Mouse (Mus musculus) G1E (cell line): Measurements from ENCODE around the gene Myo3b.

Experiments
- CTCF ChIP-seq: IDR thresholded peaks from 2 replicates; pipeline ENCODE4 v1.5.1; 2012; ENCODE audit warnings: low read depth, low read length, inconsistent platforms, mixed read lengths
- GATA1 ChIP-seq: IDR thresholded peaks from 2 replicates; pipeline ENCODE4 v1.6.1; 2012; ENCODE audit warnings: borderline replicate concordance, low read length, inconsistent platforms, mixed read lengths

DNA sequence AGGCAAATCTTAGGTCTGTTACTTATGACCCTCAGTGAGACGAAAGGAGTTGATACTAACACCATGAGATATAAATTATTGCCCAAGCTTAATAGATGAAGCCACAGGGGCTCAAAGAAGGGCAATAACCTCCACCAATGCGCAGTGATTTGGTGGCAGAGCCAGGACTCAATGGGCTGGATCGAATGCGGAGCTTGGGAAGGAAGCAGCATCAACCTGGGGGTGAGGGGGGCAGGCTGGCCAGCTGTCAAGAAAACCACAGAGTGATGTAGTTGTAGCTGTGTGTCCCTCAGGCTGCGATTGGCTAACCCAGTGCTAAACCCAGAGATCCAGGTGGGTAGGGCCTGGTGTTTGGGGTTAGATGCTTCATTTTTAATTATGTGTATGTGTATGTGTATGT, 4.0 kb upstream of the Myo3b start:
- no peak for TF ChIP-seq CTCF
- no peak for TF ChIP-seq GATA1
